Mouse (Mus musculus) adipocyte (in vitro differentiated cells): ENCODE measurements at regions not wholly inside any gene's neighbourhood (a gene's known extent, or its start where the extent isn't known, plus 50 kb on each side); places are given as distances from the start of the nearest gene placed in this dataset.

Experiments used
- DNase-seq: peaks from one replicate; pipeline ENCODE4 v3.0.0-alpha.2; 2016; ENCODE audit warnings: low spot score

- no peak for DNase-seq
These were observed 346.1 kb upstream of the Pdgfd start for GRCm38 (mm10) chr9:5822234-5822633.

DNA sequence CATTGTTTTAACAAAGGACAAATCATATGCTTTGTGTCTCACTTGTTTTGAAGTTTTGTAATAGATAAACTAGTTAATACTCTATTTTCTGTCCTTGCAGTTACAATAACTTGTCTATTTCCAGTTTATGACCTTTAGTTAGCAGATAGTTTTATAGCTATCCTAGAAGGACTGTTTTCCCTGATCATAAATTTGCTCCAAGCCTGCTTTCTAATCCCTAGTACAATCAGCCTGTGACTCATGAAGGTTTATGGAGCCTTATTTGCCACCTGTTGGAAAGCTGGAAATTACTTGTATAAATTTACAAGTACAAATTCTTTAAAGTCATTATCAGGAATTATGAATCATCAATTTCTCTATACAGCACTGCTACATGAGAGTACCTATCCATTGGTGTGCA lies 339.5 kb upstream of the Pdgfd start:
- no peak for DNase-seq

DNA sequence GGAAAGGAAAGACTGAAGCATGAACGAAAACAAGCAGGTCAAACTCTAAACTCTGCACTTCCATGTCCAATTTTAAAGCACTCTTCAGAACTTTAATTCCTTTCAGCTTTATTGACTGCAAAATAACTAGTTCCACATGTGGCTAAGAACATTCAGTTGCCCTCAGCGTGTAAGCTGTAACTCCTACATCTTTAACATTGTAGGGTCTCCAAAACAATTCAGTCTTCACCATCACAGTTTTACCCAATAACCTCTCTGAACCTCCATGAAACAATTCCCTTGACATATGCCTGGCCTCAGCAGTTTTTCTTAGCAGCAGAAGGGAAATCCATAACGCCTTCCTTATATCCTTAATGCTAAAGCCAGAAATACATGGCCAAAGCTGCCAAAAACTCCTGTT lies 326.0 kb upstream of the Pdgfd start:
- DNase-seq, result no peak

DNA sequence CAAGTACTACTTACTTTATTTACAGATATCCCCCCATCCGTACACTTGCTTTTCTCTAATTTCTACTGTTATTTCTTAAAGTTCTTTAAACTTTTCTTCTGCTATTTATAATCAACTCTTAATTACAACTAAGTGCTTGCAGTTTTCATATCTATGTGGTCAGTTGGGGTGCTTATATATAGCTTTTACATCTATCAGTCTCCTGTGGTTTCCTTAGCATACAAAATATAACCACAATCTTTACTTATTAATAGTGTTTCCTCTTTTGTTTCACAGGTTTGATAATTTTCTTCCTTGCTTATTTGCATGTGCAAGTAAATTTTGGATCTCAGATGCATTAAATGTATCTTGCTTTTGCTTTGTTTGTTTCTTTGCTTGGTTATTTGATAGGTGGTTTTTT lies 288.7 kb upstream of the Pdgfd start:
- DNase-seq, result no peak

GRCm38 (mm10) chr9:5922526-5922925 lies 245.9 kb upstream of the Pdgfd start:
- no peak for DNase-seq

GRCm38 (mm10) chr9:5928166-5928850 lies 240.1 kb upstream of the Pdgfd start:
- DNase-seq, result peak; percentile 3

- DNase-seq, result no peak
These were observed 196.1 kb upstream of the Pdgfd start for GRCm38 (mm10) chr9:5972292-5972691.
